Mouse (Mus musculus) forelimb bud, embryonic 11.5 days (tissue): ENCODE measurements around the gene Slc2a2.

Experiments
- DNase-seq: peaks from one replicate; pipeline ENCODE4 v3.0.0-alpha.2; 2012; ENCODE audit warnings: low read depth, low spot score

Gene Slc2a2

GRCm38 (mm10) chr3:28697797-28698196 lies at the start of gene Slc2a2:
TSS of gene Slc2a2 (plus strand) at chr3:28697903.
- no peak for DNase-seq

DNA sequence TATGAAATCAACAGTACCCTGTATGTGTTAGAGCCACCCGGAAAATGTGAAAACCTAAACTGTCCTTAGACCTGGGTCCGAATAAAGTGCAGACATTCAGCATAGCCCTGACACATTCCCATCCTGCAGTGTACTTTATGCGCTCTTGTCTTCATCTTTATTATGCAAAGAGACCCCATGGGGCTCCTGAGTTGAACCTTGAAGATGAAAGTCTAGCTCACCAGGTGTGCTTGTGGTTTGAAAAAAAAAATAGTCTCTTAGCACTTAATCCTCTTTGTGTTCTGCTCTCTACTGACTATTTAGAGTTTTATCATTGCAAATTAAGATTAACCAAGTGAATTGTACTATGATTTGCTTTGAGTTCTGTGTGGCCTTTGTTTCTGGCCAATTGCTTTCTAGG lies 45.1 kb upstream of the Slc2a2 start:
- DNase-seq: no peak

DNA sequence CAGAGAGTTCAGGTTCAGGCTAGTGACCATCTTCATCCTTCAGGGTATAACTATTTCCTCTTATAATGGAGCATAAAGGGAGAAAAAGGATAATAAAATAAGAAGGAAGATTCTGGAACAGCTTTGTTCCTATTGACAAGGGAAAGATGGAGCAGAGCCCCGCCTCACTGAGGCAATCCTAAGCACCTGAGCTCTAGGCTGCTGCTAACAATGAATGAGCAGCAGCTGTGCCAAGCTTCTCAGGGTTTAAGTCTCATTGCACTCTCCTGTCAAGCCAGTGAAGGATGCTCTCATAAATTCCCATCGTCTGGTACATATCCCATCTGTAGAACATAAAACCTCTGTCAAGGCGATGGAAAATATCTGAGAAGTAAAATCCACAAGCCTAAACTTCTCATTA lies 44.7 kb upstream of the Slc2a2 start:
- DNase-seq: no peak

DNA sequence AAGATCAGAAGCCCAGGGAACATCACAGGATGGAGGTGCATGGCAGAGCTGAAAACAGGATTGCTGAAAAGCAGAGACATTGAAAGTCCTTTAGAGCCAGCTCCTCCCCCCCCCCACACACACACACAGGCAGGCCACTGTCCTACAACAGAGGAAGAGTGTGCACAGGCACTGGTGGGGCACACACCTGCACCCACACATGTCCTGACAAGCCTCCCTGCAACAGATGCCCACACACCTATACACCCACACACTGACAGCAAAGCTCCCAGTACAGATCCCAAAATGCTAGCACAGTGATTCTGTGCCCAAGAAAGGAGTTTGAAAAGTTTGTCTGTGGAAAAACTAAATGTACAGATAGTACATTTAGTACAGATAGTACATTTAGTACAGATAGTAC lies 43.0 kb upstream of the Slc2a2 start:
- no peak for DNase-seq

GRCm38 (mm10) chr3:28658349-28658748 lies 39.4 kb upstream of the Slc2a2 start:
- DNase-seq: no peak

- no peak for DNase-seq
Measured at GRCm38 (mm10) chr3:28680851-28681250, 16.9 kb upstream of the Slc2a2 start.

DNA sequence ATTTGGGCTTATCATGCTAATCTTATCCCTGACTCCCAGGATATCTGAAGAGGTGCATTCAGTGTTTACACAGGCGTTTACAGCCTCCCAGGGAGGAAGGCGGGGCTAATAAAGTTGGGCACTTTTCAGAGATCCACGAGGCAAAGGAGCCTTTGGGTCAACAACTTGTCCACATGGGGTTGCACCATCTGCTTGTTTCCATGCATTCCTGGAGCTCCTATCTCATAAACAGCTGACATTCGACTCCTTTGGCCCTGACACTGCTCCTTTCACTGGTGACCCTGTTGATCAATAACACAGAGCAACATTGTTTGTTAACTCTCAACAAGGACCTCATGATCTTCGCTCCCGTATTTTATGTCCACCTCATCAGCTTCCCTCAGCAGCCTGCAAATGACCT lies 15.8 kb upstream of the Slc2a2 start:
- DNase-seq: peak; percentile 7

GRCm38 (mm10) chr3:28682411-28682810 lies 15.3 kb upstream of the Slc2a2 start:
- DNase-seq: no peak

DNA sequence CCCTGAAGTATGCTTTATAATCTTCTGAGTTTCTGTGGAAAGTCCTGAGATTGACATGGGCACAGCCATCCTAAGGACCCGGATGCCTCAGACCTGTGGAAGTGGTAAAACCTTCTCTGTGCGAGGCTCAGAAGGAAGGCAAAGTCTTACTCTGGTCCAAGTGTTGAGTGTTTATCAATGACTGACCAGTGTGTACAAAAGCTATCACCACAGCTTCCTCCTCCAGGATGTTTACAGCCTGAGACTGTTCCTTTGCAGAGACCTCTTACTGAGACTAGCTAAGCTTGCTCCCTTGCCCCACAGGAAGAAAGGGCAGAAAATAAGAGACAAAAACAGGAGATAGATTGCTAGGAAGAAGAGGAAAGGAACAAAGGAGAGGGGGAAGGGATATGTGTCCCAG lies 12.2 kb upstream of the Slc2a2 start:
- DNase-seq: no peak

GRCm38 (mm10) chr3:28694811-28695210 lies 2.9 kb upstream of the Slc2a2 start:
- no peak for DNase-seq

DNA sequence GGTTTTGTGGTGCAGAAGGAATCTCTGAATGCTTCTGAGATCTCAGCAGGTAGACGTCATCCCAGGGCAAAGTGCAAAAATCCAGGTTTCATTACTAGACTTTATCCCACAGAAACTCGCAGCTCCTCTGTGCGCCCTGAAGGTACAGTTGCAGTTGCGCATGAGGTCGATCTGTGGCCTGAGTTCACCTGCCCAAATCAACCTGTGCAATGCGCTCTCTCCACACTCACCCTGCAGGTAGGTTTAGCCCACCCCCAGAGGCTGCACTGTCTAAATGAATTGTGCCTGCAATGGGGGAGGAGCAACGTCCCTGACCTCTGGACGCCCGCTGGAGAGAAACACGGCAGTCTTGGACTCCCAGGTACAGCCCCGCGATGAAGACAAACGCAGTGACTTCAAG lies 2.1 kb upstream of the Slc2a2 start:
- DNase-seq: no peak

- no peak for DNase-seq
Measured at GRCm38 (mm10) chr3:28696162-28696561, 1.5 kb upstream of the Slc2a2 start.

GRCm38 (mm10) chr3:28699601-28700000 lies 1.9 kb downstream of the Slc2a2 start:
- no peak for DNase-seq

DNA sequence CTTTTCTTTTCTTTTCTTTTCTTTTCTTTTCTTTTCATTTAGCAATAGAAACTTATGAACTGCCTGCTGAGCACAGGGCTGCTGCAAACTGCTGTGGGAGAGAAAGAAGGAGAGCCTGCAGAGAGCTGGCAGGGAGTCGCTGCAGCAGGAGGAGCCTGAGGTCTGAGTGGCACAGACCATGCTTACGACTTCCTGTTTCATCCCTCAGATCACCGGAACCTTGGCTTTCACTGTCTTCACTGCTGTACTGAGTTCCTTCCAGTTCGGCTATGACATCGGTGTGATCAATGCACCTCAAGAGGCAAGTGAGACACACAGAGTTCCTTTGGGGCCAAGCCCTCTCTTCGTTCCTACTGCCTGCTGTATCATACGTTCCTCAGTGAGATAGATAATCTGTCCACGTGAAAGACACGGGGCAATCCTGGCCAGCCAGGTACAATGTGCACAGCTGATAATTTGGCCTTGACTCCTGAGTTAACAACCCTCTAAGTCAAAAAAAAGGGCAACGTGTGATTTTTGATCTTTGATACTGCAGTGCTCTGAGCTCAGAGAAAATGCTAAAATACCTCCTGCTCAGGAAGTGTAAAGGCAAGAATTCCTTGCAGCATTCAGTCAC lies 7.9 kb downstream of the Slc2a2 start:
- DNase-seq: no peak

GRCm38 (mm10) chr3:28706736-28707135 lies 9.0 kb downstream of the Slc2a2 start:
- no peak for DNase-seq

GRCm38 (mm10) chr3:28709740-28710139 lies 12.0 kb downstream of the Slc2a2 start:
- no peak for DNase-seq

DNA sequence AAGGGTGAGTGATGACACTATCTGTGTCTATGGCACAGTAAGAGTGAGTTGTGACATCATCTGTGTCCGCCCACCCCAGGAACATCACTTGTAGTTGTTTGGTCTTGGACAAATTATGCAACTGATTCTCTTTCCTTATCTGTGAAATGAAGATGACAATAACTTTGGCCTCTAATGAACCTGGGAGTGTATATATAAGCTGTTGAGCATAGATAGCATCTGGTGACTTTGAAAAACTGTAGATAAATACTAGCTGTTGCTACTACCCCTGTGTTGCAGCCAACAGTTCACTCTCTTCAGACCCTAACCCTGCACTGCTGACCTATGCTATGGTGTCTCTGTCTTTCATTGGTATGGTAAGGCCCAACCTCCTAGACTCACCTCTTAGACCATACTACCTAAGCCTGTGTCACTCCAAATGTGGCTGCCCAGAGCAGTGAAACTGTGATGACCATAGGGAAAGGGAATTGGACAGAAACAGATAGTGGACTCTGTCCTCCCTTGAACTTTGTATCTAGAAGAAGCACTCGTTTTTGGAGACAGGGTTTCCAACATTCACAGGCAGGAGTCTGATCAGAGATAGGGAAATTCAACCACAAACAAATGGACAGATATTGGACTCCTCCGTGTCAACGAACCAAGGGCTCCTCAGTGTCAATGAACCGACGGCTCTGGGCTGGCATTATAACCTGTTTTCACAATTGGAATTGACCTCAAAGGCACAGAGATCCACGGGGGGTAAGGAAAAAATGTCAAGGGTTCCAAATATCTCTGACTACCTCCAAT lies 16.4 kb downstream of the Slc2a2 start:
- no peak for DNase-seq

GRCm38 (mm10) chr3:28718521-28718920 lies 20.8 kb downstream of the Slc2a2 start:
- no peak for DNase-seq

DNA sequence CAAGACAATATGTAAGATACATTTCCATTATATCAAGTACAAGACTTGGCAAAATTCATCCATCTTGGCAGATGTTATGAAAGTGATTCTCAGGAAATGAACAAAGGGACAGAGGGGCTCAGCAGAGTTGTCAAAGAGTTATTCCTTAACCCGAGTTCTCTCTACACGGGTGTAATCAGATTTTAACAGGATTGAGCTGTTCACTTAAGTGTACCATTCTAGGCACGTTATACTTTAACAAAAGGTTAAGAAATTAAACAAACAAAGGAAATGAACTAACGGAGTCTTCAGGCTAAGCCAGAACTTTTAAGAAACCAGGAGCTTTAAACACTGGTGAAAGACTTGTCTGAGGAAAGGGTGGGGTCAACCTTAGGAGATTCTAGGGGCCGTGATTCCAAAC lies 23.5 kb downstream of the Slc2a2 start:
- no peak for DNase-seq

- no peak for DNase-seq
Measured at GRCm38 (mm10) chr3:28721838-28722237, 24.1 kb downstream of the Slc2a2 start.

DNA sequence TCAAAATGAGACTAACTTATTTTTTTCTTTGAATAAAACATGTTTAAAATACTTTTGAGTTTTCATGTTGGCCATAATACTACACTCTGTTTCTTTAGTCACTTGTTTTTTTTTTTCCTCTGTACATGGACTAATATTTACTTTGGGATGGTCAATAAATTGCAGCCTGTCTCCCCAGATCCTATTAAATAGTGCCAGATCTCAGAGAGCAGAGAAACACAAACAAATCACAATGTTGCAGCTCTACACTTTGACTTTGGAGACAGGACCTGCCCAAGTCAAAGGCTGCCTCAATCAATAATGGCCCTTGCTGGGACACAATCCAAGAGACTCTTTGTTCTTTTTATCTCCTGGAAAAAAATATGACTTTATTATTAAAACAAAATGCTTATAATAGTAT lies 24.8 kb downstream of the Slc2a2 start:
- no peak for DNase-seq

GRCm38 (mm10) chr3:28723534-28723933 lies 25.8 kb downstream of the Slc2a2 start:
- no peak for DNase-seq

DNA sequence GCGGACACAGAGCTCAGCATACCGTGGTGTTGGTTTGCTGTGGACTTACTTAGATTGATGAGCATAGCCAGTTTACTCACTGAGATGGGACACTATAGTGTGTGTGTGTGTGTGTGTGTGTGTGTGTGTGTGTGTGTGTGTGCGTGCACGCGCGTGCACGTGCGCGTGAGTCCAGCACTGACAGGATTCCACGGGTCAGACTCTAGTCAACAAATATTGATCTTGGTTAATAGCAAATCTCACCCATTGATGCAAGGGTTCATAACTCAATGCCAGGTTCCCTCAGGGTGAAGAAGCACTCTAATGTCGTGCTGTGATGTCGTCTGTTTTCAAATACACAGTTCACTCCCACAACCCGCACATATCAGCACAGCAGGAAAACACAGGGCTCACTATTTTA lies 27.5 kb downstream of the Slc2a2 start:
- no peak for DNase-seq
